Mouse (Mus musculus) c-Kit-positive CD71-positive TER-119-negative erythroid progenitor cells, embryonic 14.5 days (primary cell): Measurements from ENCODE around the gene Slc8a1.
A peak's percentile ranks its signal among the peaks of the same experiment; 100 is the strongest.

Source experiments
- DNase-seq: peaks from one replicate; pipeline ENCODE4 v3.0.0-alpha.2; 2013; ENCODE audit warnings: low read depth

The Slc8a1 gene

GRCm38 (mm10) chr17:81738311-81738755, at the start of gene Slc8a1:
Slc8a1 (minus strand) TSS chr17:81738377.
- no peak for DNase-seq

- peak; percentile 6 for DNase-seq
These were observed 49.2 kb upstream of the Slc8a1 start for GRCm38 (mm10) chr17:81787350-81787749.

- DNase-seq, result no peak
These were observed 44.1 kb upstream of the Slc8a1 start for GRCm38 (mm10) chr17:81782326-81782725.

GRCm38 (mm10) chr17:81781491-81781890, 43.3 kb upstream of the Slc8a1 start:
- no peak for DNase-seq

GRCm38 (mm10) chr17:81779883-81780282, 41.7 kb upstream of the Slc8a1 start:
- no peak for DNase-seq

GRCm38 (mm10) chr17:81750664-81751063, 12.5 kb upstream of the Slc8a1 start:
- no peak for DNase-seq

- DNase-seq, result no peak
These were observed 4.9 kb upstream of the Slc8a1 start for GRCm38 (mm10) chr17:81743034-81743433.

GRCm38 (mm10) chr17:81740576-81740975, 2.4 kb upstream of the Slc8a1 start:
- no peak for DNase-seq

- DNase-seq, result no peak
These were observed 398 bp downstream of the Slc8a1 start for GRCm38 (mm10) chr17:81737779-81738178.

- no peak for DNase-seq
These were observed 868 bp downstream of the Slc8a1 start for GRCm38 (mm10) chr17:81737309-81737708.

GRCm38 (mm10) chr17:81735583-81735982, 2.6 kb downstream of the Slc8a1 start:
- DNase-seq, result no peak

GRCm38 (mm10) chr17:81729891-81730290, 8.3 kb downstream of the Slc8a1 start:
- no peak for DNase-seq

GRCm38 (mm10) chr17:81712273-81712751, 25.9 kb downstream of the Slc8a1 start:
- no peak for DNase-seq

- no peak for DNase-seq
These were observed 33.4 kb downstream of the Slc8a1 start for GRCm38 (mm10) chr17:81704761-81705160.

- DNase-seq, result no peak
These were observed 34.9 kb downstream of the Slc8a1 start for GRCm38 (mm10) chr17:81703258-81703657.

- no peak for DNase-seq
These were observed 36.5 kb downstream of the Slc8a1 start for GRCm38 (mm10) chr17:81701701-81702100.

GRCm38 (mm10) chr17:81698789-81699188, 39.4 kb downstream of the Slc8a1 start:
- DNase-seq, result no peak

GRCm38 (mm10) chr17:81697695-81698094, 40.5 kb downstream of the Slc8a1 start:
- no peak for DNase-seq

GRCm38 (mm10) chr17:81694977-81695376, 43.2 kb downstream of the Slc8a1 start:
- DNase-seq, result no peak

- DNase-seq, result no peak
These were observed 58.6 kb downstream of the Slc8a1 start for GRCm38 (mm10) chr17:81679616-81680015.

- DNase-seq, result no peak
These were observed 60.7 kb downstream of the Slc8a1 start for GRCm38 (mm10) chr17:81677450-81677849.

- no peak for DNase-seq
These were observed 62.0 kb downstream of the Slc8a1 start for GRCm38 (mm10) chr17:81676203-81676602.

- no peak for DNase-seq
These were observed 66.9 kb downstream of the Slc8a1 start for GRCm38 (mm10) chr17:81671245-81671644.

- no peak for DNase-seq
These were observed 68.1 kb downstream of the Slc8a1 start for GRCm38 (mm10) chr17:81669816-81670691.
